Mouse (Mus musculus) spleen, postnatal 36 days (tissue): ENCODE measurements around the gene Zbtb20.
A peak's percentile ranks its signal among the peaks of the same experiment; 100 is the strongest.

ENCODE experiments used
- DNase-seq, 2 experiments: peaks; one replicate each; pipeline ENCODE4 v3.0.0; 2022; ENCODE audit warnings: low spot score in 2 of 2, mixed read lengths in 1 of 2

Zbtb20 gene

DNA sequence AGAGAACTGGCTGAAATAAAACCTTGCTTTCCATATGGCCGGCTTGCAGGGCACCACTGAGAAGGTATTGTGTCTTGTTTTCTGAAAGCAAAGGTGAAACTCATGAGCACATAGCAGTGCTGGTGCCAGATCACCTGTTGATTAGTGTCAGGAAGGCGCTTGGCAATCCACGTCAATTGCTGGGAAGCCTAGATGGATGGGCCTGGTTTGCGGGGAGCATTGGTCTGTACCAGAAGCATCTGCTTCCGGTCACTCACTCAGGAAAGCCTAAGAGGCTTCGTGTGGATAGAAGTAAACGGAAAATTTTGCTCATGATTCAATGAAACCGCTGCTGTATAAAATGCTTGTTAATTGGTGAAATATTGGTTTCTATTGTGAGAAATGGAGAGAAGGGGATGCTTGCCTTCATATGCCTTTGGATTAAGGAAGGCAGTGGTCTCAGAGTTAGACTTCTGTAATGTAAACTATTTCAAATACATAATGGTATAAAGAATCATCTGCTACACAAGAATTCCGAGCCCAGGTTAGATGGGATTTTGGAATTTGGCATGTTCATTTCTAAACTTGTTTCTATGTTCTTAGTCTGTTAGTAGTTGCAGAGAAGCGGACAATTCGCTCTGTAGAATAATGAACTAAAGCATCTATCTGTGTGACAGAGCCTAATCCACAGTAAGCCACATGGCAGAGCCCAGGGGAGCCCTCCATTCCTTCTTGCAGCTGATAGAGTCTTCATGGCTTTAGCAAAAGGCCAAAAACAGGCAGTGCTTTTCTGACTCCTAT, 521.4 kb downstream of the Zbtb20 start:
- DNase-seq, result no peak

DNA sequence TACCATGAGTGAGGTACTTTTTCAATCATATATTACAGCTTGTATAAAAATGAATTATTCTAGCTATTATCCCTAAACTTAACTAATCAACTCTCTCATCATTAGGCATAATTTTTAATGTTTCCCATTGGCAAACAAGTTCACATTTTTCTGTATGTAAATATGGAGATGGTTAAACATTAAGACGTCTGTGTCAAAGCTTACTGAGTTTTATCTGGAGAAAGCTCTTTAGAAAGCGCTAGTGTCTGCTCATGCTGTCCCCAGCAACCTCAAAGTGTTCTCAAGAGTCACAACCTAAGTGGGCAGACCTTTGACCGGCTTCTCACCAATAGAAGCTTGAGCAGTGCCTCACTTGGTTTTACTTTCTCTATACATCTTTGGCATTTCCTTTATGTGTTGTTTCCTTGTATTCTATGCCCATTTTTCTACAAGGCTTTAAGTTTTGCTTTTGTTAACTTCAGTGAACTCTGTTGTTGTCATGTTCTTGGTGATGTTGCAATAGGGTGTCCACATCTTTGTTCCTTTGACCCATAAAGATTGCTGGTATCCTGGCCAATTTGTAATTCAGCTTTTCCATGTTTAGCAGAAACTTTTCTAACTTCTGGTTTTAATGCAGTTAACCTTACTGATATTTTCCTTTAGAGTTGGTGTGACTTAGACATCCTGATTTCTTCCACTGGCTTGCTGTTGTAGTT, 522.1 kb downstream of the Zbtb20 start:
- no peak for DNase-seq

GRCm38 (mm10) chr16:43399428-43399827, 523.7 kb downstream of the Zbtb20 start:
- no peak for DNase-seq

GRCm38 (mm10) chr16:43400046-43400445, 524.4 kb downstream of the Zbtb20 start:
- DNase-seq, result no peak

DNA sequence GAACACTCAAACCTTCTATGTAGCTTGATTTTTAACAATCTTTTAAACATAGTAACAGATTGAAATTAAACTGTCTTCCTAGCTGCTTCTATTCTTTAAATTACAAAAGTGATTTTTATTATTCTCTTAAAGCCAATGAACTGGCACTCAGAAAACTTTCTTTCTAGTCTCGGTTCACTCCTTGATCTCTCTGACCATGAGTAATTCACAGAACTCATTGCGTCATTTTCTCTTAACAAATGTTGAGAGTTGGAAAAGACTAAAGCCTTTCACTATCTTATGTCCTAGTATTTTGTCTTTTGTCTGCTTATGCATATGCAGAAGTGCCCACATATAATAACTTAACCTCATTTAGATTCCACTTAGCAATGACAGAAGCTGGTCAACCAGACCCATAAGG, 525.3 kb downstream of the Zbtb20 start:
- DNase-seq, result no peak

- no peak for DNase-seq
Observed at GRCm38 (mm10) chr16:43402888-43403287, 527.2 kb downstream of the Zbtb20 start.

DNA sequence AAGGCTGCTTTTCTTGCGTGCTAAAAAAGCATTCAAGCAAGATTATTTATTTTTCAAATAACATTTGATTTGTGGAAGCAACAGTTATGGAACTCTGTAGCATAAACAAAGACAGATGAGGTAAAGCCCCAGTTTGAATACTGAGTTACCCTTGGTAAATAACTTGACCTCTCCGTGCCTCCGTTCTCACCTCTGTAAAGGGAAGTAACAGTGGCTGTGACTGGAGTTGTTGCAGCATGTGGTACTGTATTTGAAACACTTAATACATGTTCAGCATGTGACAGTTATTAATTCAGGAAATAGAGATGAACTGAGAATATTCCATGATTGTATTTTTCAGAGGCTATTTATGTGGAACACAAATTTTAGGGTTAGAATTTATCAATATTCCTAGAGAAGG, 529.4 kb downstream of the Zbtb20 start:
- no peak for DNase-seq

GRCm38 (mm10) chr16:43407594-43408142, 532.0 kb downstream of the Zbtb20 start:
- DNase-seq, result no peak

DNA sequence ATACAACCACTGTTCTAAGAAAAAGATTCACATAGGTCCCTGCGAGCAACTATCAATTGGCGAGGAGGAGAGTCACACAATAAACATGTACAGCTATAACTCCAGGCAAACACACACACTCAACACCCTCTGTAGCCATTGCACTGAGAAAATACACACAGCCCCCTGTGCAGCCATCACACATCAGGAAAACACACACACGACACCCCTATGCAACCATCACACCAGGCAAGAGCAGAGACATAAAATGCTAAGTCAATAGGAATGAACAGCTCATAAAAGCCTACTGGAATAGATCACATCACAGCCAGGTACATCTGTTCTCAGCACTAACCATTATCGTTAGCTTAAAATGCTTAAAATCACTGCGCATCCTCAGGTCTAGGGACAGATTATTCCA, 532.9 kb downstream of the Zbtb20 start:
- DNase-seq, result no peak

GRCm38 (mm10) chr16:43409108-43409909, 533.6 kb downstream of the Zbtb20 start:
- peak; percentile 31 to 34 for DNase-seq

GRCm38 (mm10) chr16:43409910-43410612, 534.4 kb downstream of the Zbtb20 start:
- no peak for DNase-seq

DNA sequence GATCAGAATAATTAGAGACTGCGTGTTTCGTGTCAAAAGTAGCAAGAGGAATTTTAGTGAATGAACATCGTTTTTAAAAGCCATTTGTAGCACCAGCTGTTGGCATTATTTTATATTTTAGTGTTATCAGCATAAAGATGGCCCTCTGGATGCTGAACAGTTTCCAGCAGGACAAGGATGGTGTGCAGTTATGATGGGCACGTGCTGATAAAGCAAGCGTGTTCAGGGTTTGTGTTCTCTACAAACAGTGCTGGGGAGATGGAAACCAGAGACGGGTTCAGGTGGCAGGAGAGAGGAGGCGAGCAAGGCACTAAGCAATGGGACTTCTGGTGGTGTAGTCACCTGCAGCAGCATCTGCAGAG, 534.9 kb downstream of the Zbtb20 start:
- DNase-seq, result no peak

GRCm38 (mm10) chr16:43415864-43416263, 540.2 kb downstream of the Zbtb20 start:
- no peak for DNase-seq

- no peak for DNase-seq
Observed at GRCm38 (mm10) chr16:43419923-43420322, 544.2 kb downstream of the Zbtb20 start.

GRCm38 (mm10) chr16:43428955-43429354, 553.3 kb downstream of the Zbtb20 start:
- no peak for DNase-seq

DNA sequence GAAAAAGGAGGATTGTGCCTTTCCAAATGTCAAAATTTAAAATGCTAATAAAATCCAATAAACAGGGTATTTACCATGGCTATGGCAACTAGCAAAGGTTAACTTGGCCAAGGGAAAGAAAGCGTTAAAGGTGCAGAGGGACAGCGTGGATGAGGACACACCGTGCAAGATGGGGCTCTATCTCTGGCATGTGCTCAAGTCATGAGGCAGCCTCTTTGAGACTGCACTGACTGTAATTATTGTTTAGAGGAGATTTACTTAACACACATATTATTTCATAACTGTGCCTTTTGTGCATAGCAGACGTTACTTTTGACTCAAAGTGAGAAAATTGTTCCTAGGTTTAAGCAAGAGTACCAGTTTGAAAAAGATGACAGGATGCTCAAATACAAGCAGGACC, 554.3 kb downstream of the Zbtb20 start:
- DNase-seq, result no peak

- DNase-seq, result no peak
Observed at GRCm38 (mm10) chr16:43431514-43432371, 556.1 kb downstream of the Zbtb20 start.

- no peak for DNase-seq
Observed at GRCm38 (mm10) chr16:43434941-43435340, 559.3 kb downstream of the Zbtb20 start.

- no peak for DNase-seq
Observed at GRCm38 (mm10) chr16:43438878-43439371, 563.2 kb downstream of the Zbtb20 start.

GRCm38 (mm10) chr16:43441392-43441791, 565.7 kb downstream of the Zbtb20 start:
- no peak for DNase-seq
